Mouse (Mus musculus): ENCODE results near the gene Tfcp2. TPM values are rescaled to one million over a fixed set of nuclear protein-coding genes. Genes with fewer than 3 reads are reported as not detected.

Gene Tfcp2
- 10 to 100 TPM; 26.9 to 33.4 TPM for total RNA-seq (2021)

GRCm38 (mm10) chr15:100551326-100552307 lies at the start of gene Tfcp2:
Gene Tfcp2, minus strand, starts transcription at chr15:100552008.
- DNase-seq, result peak; percentile 99

DNA sequence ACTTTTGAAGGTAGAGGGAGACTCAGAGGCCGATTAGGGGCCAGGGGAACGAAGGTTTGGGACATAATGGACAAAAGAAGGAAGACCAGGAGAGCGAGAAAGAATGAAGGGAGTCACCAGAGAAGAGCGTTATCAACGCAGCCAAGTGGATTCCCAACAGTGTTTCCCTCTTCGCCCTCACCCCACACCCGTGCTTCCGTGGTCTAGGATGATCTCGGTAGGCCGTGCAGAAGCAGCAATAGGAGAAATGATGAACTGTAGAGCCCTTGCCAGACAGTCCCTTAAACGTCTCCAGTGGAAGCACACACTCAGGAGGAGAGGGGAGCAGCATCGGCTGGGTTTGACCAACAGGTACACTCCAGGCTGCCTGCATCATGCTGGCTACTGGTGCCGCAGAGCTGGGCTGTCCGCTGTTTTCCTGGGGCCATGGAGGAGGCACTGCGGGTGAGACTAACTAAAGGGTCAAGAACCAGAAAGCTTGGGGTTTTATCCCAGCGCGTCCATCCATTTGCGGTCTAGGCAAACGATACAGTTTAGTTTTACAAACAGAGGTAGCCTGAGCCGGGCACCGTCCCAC lies 49.0 kb upstream of the Tfcp2 start:
- no peak for DNase-seq

- DNase-seq, result peak; percentile 62 to 64
Measured at GRCm38 (mm10) chr15:100600047-100600695, 48.4 kb upstream of the Tfcp2 start.

DNA sequence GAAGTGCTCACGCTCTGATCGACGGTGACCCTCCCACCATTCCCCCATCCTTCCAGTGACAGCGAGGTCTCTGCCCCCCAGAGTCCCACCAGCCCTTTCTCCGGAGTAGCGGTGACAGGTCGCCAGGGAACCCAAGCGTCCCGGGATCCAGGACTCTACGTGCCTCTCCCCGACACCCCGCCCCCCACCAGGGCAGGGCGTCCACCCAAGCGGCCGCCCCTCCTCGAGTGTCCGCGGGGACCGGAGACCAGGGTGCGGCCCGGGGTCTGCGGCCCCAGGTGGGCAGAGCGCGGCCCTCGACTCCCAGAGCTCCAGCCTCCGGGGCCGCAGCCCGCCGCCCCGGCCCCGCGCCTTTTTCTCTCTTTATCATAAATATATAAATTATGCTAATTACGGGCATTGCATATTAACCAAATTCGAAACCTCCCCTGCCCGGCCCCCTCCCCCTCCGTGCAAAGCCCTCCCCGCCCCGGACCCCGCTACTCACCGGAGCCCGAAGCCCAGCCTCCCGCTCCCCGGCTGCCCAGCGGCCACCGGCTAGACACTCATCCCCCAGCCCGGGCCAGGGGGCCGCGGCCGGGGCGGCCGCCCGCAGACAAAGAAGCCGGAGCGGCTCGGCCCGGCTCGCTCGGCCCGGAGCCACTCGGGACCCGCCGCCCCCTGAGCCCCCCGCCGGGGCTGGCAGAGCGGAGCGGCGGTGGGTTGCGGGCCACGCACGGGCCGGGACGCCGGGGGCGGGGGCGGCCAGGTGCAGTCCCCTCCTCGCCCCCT lies 47.7 kb upstream of the Tfcp2 start, which contains the start of gene Pou6f1:
TSS of gene Pou6f1 (minus strand) at position 709 of the 771 bp plus-strand sequence.
- DNase-seq, result peak; percentile 33 to 41

- DNase-seq, result peak in 1 of 2 experiments; percentile 12
Measured at GRCm38 (mm10) chr15:100598883-100599275, 47.1 kb upstream of the Tfcp2 start.

DNA sequence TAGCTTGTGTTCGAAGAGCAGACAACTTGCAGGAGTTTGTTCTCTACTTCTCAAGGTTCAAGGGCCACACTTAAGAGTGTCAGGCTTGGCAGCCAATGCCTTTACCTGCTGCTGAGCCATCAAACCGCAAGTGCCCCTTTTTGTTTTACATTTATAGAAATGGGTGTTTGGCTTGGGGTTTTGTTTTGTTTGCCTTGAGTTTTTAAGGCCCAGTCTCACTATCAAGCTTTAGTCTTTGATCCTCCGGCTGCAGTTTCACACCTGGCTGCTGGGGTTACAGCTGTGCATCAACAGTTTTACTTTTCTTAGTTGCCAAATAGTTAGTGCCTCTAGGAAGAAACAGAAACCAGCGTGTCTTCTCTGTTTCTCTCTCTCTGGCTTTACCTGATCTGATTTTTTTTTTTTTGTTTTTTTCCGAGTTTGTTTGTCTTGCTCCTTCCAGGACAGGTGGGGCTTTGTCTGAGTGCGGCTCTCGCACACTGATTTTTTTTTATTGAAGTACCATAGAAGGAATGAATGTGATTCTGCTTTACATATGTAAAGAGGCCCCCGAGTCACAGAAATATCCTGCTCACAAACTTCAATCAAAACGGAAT lies 46.6 kb upstream of the Tfcp2 start:
- DNase-seq, result no peak

DNA sequence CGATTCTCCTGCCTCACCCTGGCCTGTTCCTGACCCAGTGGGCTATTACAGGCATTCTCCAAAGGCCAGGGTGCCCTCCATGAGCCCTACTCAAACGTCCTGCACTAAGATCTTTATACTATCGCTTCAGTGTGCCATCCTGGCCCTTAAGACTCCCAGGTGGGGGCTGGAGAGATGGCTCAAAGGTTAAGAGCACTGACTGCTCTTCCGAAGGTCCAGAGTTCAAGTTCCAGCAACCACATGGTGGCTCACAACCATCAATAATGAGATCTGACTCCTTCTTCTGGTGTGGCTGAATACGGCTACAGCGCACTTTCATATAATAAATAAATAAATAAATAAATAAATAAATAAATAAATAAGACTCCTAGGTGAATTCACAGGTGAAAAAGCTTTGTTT lies 41.0 kb upstream of the Tfcp2 start:
- no peak for DNase-seq

DNA sequence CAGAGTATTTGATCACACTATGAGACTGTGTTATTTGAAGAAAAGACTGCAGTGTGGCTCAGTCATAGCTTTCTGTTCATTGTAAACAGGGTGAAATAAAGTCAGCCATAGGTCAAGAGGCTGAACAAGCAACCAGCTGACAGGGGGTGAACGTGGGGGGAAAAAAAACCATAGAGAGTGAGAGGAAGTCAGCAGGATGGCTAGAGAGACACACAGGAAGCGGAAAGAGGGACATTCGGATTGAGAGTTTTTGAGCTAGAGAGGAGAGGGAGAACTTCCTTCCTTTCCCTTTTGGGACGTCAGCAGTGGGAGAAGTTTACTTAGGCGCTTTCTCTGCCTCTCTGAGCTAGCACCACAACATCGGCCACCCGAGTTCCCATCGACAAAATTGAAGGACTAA lies 38.6 kb upstream of the Tfcp2 start:
- no peak for DNase-seq

DNA sequence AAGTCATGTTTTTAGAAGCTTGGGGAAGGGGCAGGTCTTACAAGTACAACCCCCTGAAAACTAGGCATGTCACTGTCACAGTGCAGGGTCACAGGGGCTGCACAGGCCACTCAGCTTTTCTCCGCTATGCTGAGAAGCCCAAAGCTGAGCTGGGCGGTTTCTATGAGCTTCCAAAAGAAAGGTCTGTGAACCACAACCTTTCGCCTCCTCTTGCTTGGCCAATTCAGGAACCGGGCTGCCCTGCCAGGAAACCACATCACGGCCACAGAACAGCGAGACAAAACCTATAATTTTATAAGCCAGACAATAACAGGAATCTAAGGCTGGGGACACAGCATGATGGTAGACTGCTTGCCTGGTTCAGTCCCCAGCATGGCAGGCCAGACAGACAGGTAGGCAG lies 36.5 kb upstream of the Tfcp2 start:
- DNase-seq, result no peak

- no peak for DNase-seq
Measured at GRCm38 (mm10) chr15:100587166-100587565, 35.4 kb upstream of the Tfcp2 start.

DNA sequence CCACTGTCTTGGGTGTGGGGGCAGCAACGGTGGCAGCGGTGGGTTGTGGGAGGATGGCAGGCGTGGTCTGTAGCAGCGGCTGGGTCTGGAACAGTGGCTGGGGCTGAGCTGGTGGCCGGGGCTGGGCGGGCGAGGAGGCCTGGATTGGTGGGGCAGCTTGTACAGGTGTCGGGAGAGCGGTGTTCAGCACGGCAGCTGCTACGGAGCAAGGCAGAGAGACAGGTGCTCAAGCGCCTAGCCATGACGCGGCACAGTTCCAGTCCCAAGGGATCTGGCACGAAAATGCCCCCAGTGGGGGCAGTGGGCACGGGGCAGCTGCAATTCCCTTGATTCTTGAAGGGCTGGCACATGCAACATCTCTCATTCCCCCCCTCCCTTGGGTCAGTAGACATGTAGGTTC lies 34.1 kb upstream of the Tfcp2 start:
- DNase-seq, result no peak

GRCm38 (mm10) chr15:100580108-100580507 lies 28.3 kb upstream of the Tfcp2 start:
- no peak for DNase-seq

GRCm38 (mm10) chr15:100577972-100578371 lies 26.2 kb upstream of the Tfcp2 start:
- DNase-seq, result no peak

DNA sequence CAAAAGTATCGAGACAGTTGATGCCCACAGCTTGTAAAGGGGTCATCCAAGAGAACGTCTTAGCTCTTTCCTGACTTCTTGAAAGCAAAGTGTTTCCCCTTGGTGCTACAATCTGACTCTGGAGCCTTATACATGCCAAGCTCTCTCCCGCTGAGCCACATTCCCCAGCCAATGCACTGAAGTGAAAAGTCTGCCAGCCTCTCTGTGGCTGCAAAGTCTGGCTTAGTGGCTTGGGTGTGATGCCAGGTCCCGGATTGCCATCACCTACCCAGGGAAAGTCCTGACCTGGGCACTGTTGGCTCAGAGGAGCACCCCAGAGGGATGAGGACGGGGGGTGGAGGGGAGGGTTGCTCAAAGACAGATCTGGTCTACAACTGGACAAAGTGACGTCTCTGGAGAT lies 25.0 kb upstream of the Tfcp2 start:
- no peak for DNase-seq

DNA sequence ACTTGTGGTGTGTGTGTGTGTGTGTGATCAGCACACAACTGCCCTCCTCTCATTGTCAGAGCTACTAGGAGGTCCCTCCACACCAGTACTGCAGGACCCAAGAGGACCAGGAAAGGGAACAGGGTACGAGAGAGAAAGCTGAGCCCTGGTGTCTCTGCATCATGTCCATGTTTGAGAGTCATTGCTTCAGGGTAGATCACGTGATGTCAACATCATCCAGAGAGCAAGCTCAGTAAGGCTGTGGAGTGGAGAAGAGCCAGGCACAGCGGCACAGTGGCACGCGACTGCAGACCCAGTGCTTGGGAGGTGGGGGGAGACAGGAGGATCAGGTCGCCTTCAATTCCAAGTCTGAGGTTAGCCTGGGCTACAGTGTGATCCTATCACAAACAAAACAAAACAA lies 24.6 kb upstream of the Tfcp2 start:
- DNase-seq, result no peak

- no peak for DNase-seq
Measured at GRCm38 (mm10) chr15:100575366-100575765, 23.6 kb upstream of the Tfcp2 start.

- no peak for DNase-seq
Measured at GRCm38 (mm10) chr15:100574378-100574777, 22.6 kb upstream of the Tfcp2 start.

GRCm38 (mm10) chr15:100573946-100574345 lies 22.1 kb upstream of the Tfcp2 start:
- no peak for DNase-seq

DNA sequence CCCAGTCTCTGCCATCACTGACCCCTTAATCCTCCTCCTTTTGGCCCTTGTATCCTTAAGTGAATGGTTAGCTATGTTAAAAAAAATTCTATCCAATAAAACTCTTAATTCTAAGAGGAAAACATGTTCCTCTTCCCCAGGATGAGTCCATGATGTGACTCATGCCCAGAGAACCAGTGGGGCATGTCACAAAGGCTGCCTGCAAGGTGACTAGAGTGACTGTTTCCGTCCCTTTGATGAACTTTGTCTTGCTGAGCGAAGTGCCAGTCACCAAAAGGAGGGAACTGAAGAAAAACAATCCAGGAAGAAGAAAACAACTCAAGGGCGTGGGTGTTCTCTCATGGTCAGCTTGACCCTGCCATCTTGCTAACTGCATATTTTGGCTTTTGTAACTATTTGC lies 17.4 kb upstream of the Tfcp2 start:
- no peak for DNase-seq

DNA sequence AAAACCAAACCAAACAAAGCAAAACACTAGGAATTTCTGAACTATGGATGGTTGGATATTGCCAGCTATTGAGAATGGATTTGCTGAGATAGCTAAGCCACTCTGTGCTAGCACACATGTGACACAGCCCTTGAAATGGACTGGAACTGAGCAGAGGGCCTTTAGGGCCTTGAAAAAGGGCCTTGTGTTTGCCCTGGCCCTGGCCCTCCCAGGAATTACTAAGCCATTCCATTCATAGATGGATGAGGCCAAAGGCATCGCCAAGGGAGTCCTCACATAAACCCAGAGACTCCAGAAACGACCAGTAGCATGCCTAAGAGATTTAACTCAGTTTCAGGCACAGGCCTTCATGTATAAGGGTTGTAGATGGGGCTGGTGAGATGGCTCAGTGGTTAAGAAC lies 14.7 kb upstream of the Tfcp2 start:
- no peak for DNase-seq

DNA sequence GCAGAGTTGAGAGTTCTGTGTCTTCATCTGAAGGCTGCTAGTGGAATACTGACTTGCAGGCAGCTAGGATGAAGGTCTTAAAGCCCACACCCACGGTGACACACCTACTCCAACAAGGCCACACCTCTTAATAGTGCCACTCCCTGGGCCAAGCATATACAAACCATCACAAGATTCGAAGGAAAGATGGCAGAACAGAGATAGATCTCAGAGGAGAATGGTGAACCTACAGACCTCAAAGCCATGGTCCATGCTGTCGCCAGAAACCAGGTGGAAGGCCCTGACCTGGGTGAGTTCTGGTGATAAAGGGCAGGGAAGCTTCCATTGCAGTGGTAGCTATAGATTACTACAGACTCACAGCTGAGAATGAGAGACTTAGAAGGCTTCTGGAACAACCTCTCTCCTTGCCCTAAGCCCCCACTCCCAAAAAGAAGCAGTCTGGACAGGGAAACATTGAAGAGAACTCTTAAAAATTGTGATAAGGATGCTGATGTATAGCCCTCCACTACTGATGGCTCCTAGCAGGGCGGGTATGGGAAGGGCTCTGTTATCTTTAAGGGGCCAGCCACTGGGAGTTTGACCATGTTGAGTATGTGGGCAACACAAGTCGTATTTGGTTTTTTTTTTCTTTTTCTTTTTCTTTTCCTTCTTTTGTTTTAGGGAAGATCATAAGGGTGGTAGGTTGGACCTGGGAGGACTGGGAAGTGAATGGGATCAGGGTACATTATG lies 6.1 kb upstream of the Tfcp2 start:
- no peak for DNase-seq
